Comparison of ENCODE assay signal across 19 mouse cellular contexts in the genomic region with DNA sequence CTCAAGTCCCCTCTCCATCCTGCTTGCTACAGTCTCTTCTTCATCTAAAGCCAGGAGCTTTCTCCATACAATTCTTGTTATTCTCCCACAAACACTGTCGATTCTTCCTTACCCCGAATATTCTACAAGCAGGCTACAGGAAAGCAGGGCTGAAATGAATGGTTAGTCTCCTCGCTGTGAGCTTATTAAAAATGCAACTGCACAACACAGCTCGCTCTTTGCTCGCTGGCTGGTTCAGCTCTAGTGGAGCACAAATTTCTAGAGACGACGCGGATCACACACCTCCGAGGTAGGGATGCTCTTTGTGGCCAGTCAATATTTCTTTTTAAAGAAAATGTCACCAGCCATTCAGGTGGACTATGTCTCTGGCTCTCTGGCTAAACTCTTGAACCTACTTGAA.
DNase-seq lines count a peak whose midpoint lies in the region; ATAC-seq and TF ChIP-seq lines count a peak whose summit lies in the region.
"Had no signal": no experiment of that assay in that cellular context is flagged by ENCODE, and none has a peak within 500 bp of the region (broad histone marks: within the 10 kb centered on the region; RNA-seq: fewer than 3 reads in every experiment).

No protein-coding gene starts in this region.

- peaks cover 28% of the 10 kb centered on the region for H3K4me1 ChIP-seq in midbrain, embryonic 10.5 days
- peaks cover 4% of the 10 kb centered on the region; the same call in 1 of the 2 replicates for H3K4me1 ChIP-seq in midbrain, embryonic 11.5 days (ENCODE audit: control insufficient read depth, insufficient read depth, low read length)
- H3K4me1 ChIP-seq in forebrain, postnatal 0 days (ENCODE audit: insufficient read depth), result no peaks in the 10 kb centered on the region; the same call in 1 of the 2 replicates
- H3K4me1 ChIP-seq in limb, embryonic 10.5 days, result peaks cover 16% of the 10 kb centered on the region
- H3K4me1 ChIP-seq: embryonic facial prominence, embryonic 13.5 days; liver, embryonic 15.5 days had no signal

- no peaks in the 10 kb centered on the region for H3K36me3 ChIP-seq in midbrain, embryonic 10.5 days
- no peaks in the 10 kb centered on the region for H3K36me3 ChIP-seq in midbrain, embryonic 11.5 days (ENCODE audit: control insufficient read depth, insufficient read depth, low read length)
- H3K36me3 ChIP-seq in forebrain, postnatal 0 days (ENCODE audit: insufficient read depth), result no peaks in the 10 kb centered on the region
- H3K36me3 ChIP-seq in limb, embryonic 10.5 days, result no peaks in the 10 kb centered on the region
- H3K36me3 ChIP-seq: embryonic facial prominence, embryonic 13.5 days; limb, embryonic 13.5 days; liver, embryonic 15.5 days had no signal

- H3K27ac ChIP-seq in midbrain, embryonic 10.5 days (replicated peaks), result peak overlapping the region; percentile 58
- H3K27ac ChIP-seq in midbrain, embryonic 11.5 days (ENCODE audit: low read depth, low read length), result no peak overlapping the region
- no peak overlapping the region for H3K27ac ChIP-seq in forebrain, postnatal 0 days (ENCODE audit: low read depth, low read length)
- H3K27ac ChIP-seq in limb, embryonic 10.5 days, result peak overlapping the region; percentile 10; the same call in 1 of the 2 replicates
- no peak overlapping the region for H3K27ac ChIP-seq in left cerebral cortex, adult 2 months
- H3K27ac ChIP-seq: embryonic facial prominence, embryonic 13.5 days; heart, adult 2 months; limb, embryonic 13.5 days; liver, embryonic 15.5 days had no signal

- 59% methylated on average over 9 of the region's 9 CpGs for WGBS in midbrain, embryonic 10.5 days
- WGBS in midbrain, embryonic 11.5 days, result 64% methylated on average over 9 of the region's 9 CpGs
- 15% methylated on average over 9 of the region's 9 CpGs for WGBS in forebrain, postnatal 0 days
- WGBS in limb, embryonic 10.5 days, result 92% methylated on average over 9 of the region's 9 CpGs

- TF ChIP-seq CTCF in forebrain, postnatal 0 days (IDR thresholded peaks at IDR 0.05; ENCODE audit: low read depth), result no peak
- TF ChIP-seq CTCF in left cerebral cortex, adult 2 months (IDR thresholded peaks at IDR 0.05), result no peak

- no peaks in the 10 kb centered on the region for H3K9me3 ChIP-seq in midbrain, embryonic 10.5 days (replicated peaks)
- H3K9me3 ChIP-seq in midbrain, embryonic 11.5 days (ENCODE audit: control insufficient read depth, low read length), result no peaks in the 10 kb centered on the region
- H3K9me3 ChIP-seq in forebrain, postnatal 0 days (ENCODE audit: low read length), result no peaks in the 10 kb centered on the region
- H3K9me3 ChIP-seq in limb, embryonic 10.5 days (replicated peaks), result no peaks in the 10 kb centered on the region
- H3K9me3 ChIP-seq: embryonic facial prominence, embryonic 13.5 days; limb, embryonic 13.5 days; liver, embryonic 15.5 days had no signal

- DNase-seq in midbrain, embryonic 10.5 days (ENCODE audit: low spot score), result no peak
- no peak for DNase-seq in midbrain, embryonic 11.5 days (ENCODE audit: low spot score, missing footprints)
- DNase-seq in forebrain, postnatal 0 days, result peak; percentile 23
- no peak for DNase-seq in limb, embryonic 10.5 days (ENCODE audit: low spot score)
- DNase-seq in retina, embryonic 14.5 days (ENCODE audit: low spot score), result peak; percentile 25
- no peak for DNase-seq in frontal cortex, postnatal 25 days (ENCODE audit: low spot score in 2 of 2)
- no peak for DNase-seq in cerebellum, adult 9-11 months
- DNase-seq in left cerebral cortex, adult 2 months (ENCODE audit: extremely low spot score in 1 of 2, low spot score in 2 of 2), result no peak
- DNase-seq: B cell, adult 2 months; cerebellum, adult 11-12 months; heart, adult 2 months; layer of hippocampus, postnatal 36 days; lung, postnatal 36 days; right cerebral cortex, postnatal 14 days; thymus, adult 18-20 months had no signal

- H3K4me2 ChIP-seq in midbrain, embryonic 11.5 days, result no peak overlapping the region; the same call in 1 of the 2 replicates
- H3K4me2 ChIP-seq in forebrain, postnatal 0 days (ENCODE audit: low read depth), result peak overlapping the region; percentile 1; the same call in 1 of the 2 replicates
- H3K4me2 ChIP-seq: embryonic facial prominence, embryonic 13.5 days; limb, embryonic 13.5 days; liver, embryonic 15.5 days had no signal

- intact Hi-C loops in left cerebral cortex, adult 2 months (cut with DNase I), result no loop called here

- no peaks in the 10 kb centered on the region for H3K27me3 ChIP-seq in midbrain, embryonic 10.5 days (ENCODE audit: low read depth, poor library complexity, severe bottlenecking)
- H3K27me3 ChIP-seq in midbrain, embryonic 11.5 days (ENCODE audit: control insufficient read depth, insufficient read depth, low read length), result no peaks in the 10 kb centered on the region
- H3K27me3 ChIP-seq in forebrain, postnatal 0 days (ENCODE audit: insufficient read depth, low read length), result no peaks in the 10 kb centered on the region
- H3K27me3 ChIP-seq in limb, embryonic 10.5 days (ENCODE audit: low read depth, poor library complexity, severe bottlenecking), result no peaks in the 10 kb centered on the region
- H3K27me3 ChIP-seq: embryonic facial prominence, embryonic 13.5 days; liver, embryonic 15.5 days had no signal

- H3K9ac ChIP-seq in midbrain, embryonic 11.5 days (ENCODE audit: low read length), result no peak overlapping the region
- H3K9ac ChIP-seq in forebrain, postnatal 0 days, result 0 out of 2 replicates have a peak overlapping the region, but pooled peaks have one; percentile 10
- H3K9ac ChIP-seq: embryonic facial prominence, embryonic 13.5 days; limb, embryonic 13.5 days; liver, embryonic 15.5 days had no signal

- no peak for ATAC-seq in midbrain, embryonic 11.5 days (ENCODE audit: low FRiP score)
- ATAC-seq in forebrain, postnatal 0 days, result no peak
- ATAC-seq: intestine, embryonic 16.5 days had no signal

- H3K4me3 ChIP-seq in midbrain, embryonic 10.5 days, result no peak overlapping the region
- no peak overlapping the region for H3K4me3 ChIP-seq in midbrain, embryonic 11.5 days (ENCODE audit: low read depth, low read length)
- no peak overlapping the region for H3K4me3 ChIP-seq in forebrain, postnatal 0 days (ENCODE audit: low read depth, low read length)
- no peak overlapping the region for H3K4me3 ChIP-seq in limb, embryonic 10.5 days
- no peak overlapping the region for H3K4me3 ChIP-seq in left cerebral cortex, adult 2 months
- H3K4me3 ChIP-seq: embryonic facial prominence, embryonic 13.5 days; heart, adult 2 months; limb, embryonic 13.5 days; liver, embryonic 15.5 days had no signal

Comparison
In these comparisons a context has a peak if more than half of its experiments do, and no peak if none do; other contexts are left out.
1. H3K27ac ChIP-seq: peak in midbrain, embryonic 10.5 days (single experiment) and limb, embryonic 10.5 days (single experiment); none in midbrain, embryonic 11.5 days (single experiment), forebrain, postnatal 0 days (single experiment) and left cerebral cortex, adult 2 months (single experiment).
2. DNase-seq: peak in forebrain, postnatal 0 days (single experiment) and retina, embryonic 14.5 days (single experiment); none in midbrain, embryonic 10.5 days (single experiment), midbrain, embryonic 11.5 days (single experiment), limb, embryonic 10.5 days (single experiment), frontal cortex, postnatal 25 days (0 of 2), cerebellum, adult 9-11 months (single experiment) and left cerebral cortex, adult 2 months (0 of 2).